Comparison of ENCODE assay signal across 20 mouse cellular contexts in genomic region chr15:80780154-80780751, GRCm38 (mm10).
DNase-seq lines count a peak whose midpoint lies in the region; ATAC-seq lines count a peak whose summit lies in the region.
"Had no signal": no experiment of that assay in that cellular context is flagged by ENCODE, and none has a peak within 500 bp of the region (broad histone marks: within the 10 kb centered on the region; RNA-seq: fewer than 3 reads in every experiment).

No protein-coding gene starts in this region.

- ATAC-seq in CD4-positive, CD25-positive, alpha-beta regulatory T cell, adult 4 months: peak; percentile 33
- peak; percentile 14 for ATAC-seq in activated CD4-positive, CD25-positive, alpha-beta regulatory T cell, adult 4 months
- ATAC-seq: forebrain, embryonic 14.5 days; forebrain, embryonic 16.5 days; Patski had no signal

- DNase-seq in heart, adult 11 months: peak; percentile 87
- no peak for DNase-seq in heart, adult 9 months (ENCODE audit: low spot score in 2 of 2)
- no peak for DNase-seq in spleen, adult 18-20 months
- DNase-seq in adrenal gland, postnatal 4 days (ENCODE audit: low spot score in 2 of 2): no peak
- DNase-seq: adrenal gland, adult 8-10 months; adrenal gland, postnatal 14 days; adrenal gland, postnatal 36 days; B cell, adult 2 months; cerebellum, adult 11 months; cerebellum, adult 18-20 months; cerebellum, adult 8-10 months; cerebellum, adult 9-11 months; cerebellum, postnatal 14 days; cerebellum, postnatal 36 days; embryo, embryonic 11 days had no signal
